Mouse (Mus musculus): Measurements from ENCODE around the gene Zdhhc22.

Zdhhc22 gene

GRCm38 (mm10) chr12:86938571-86938970 is 51.7 kb downstream of the Zdhhc22 start:
- in situ Hi-C loops (cut with MboI; ENCODE audit: low sequenced_read_pairs), result loop anchor here (10.0 kb wide), 1 partner anchor 144 kb away; no protein-coding TSS in a partner anchor

GRCm38 (mm10) chr12:86936587-86937343 is 53.5 kb downstream of the Zdhhc22 start:
- in situ Hi-C loops (cut with MboI; ENCODE audit: low sequenced_read_pairs), result loop anchor here (10.0 kb wide), 1 partner anchor 142 kb away; no protein-coding TSS in a partner anchor

GRCm38 (mm10) chr12:86935692-86936282 is 54.4 kb downstream of the Zdhhc22 start:
- in situ Hi-C loops (cut with MboI; ENCODE audit: low sequenced_read_pairs), result loop anchor here (10.0 kb wide), 1 partner anchor 141 kb away; no protein-coding TSS in a partner anchor

GRCm38 (mm10) chr12:86934748-86935147 is 55.5 kb downstream of the Zdhhc22 start:
- in situ Hi-C loops (cut with MboI; ENCODE audit: low sequenced_read_pairs), result loop anchor here (10.0 kb wide), 1 partner anchor 140 kb away; no protein-coding TSS in a partner anchor

- in situ Hi-C loops (cut with MboI; ENCODE audit: low sequenced_read_pairs), result loop anchor here (10.0 kb wide), 1 partner anchor 138 kb away; no protein-coding TSS in a partner anchor
These were observed 57.7 kb downstream of the Zdhhc22 start for GRCm38 (mm10) chr12:86932575-86932952.

- in situ Hi-C loops (cut with MboI; ENCODE audit: low sequenced_read_pairs), result loop anchor here (10.0 kb wide), 1 partner anchor 137 kb away; no protein-coding TSS in a partner anchor
These were observed 58.2 kb downstream of the Zdhhc22 start for GRCm38 (mm10) chr12:86931919-86932574.

- in situ Hi-C loops (cut with MboI; ENCODE audit: low sequenced_read_pairs), result loop anchor here (10.0 kb wide), 1 partner anchor 136 kb away; no protein-coding TSS in a partner anchor
These were observed 59.1 kb downstream of the Zdhhc22 start for GRCm38 (mm10) chr12:86930934-86931729.
